Mouse (Mus musculus) neutrophil, adult 5-6 weeks (primary cell): ENCODE results near the gene Zfp92. TPM values are rescaled to one million over a fixed set of nuclear protein-coding genes. Genes with fewer than 3 reads are reported as not detected.

Source experiments
- ATAC-seq: fragments of 151-379, 151-347 bp; 2 replicates; pipeline ENCODE4 v1.8.0; 2017; ENCODE audit warnings: mild to moderate bottlenecking, moderate TSS enrichment; ENCODE audit not compliant: insufficient number of reproducible peaks, poor library complexity, low FRiP score, severe bottlenecking; ENCODE audit errors: extremely low read depth
- total RNA-seq: library from RNA; stranded (forward); fragments of 200-1000 nt; gene quantifications from 2 replicates; pipeline ENCODE4 v1.2.3, GENCODE M21; 2017

Zfp92 gene
- total RNA-seq, 1 experiment from 2014 or later = not detected

- no peak for ATAC-seq
Observed at GRCm38 (mm10) chrX:73468330-73468729, 57.4 kb downstream of the Zfp92 start.

GRCm38 (mm10) chrX:73468752-73469151, 57.9 kb downstream of the Zfp92 start:
- no peak for ATAC-seq

GRCm38 (mm10) chrX:73471764-73472163, 60.9 kb downstream of the Zfp92 start:
- no peak for ATAC-seq

- no peak for ATAC-seq
Observed at GRCm38 (mm10) chrX:73474340-73475165, 63.7 kb downstream of the Zfp92 start.

GRCm38 (mm10) chrX:73475658-73476256, 64.9 kb downstream of the Zfp92 start:
- ATAC-seq = no peak

- no peak for ATAC-seq
Observed at GRCm38 (mm10) chrX:73476621-73477020, 65.7 kb downstream of the Zfp92 start.

- ATAC-seq = no peak
Observed at GRCm38 (mm10) chrX:73477500-73477899, 66.6 kb downstream of the Zfp92 start.

Other genes starting within 250 kb of the Zfp92 start
- gene Spin2d, start 234.1 kb upstream of the Zfp92 start, total RNA-seq = not detected in 2 replicates
- 10.7 and 12.6 TPM in 2 replicates for gene Xlr3b, start 218.9 kb upstream of the Zfp92 start, total RNA-seq
- 58.9 and 71.6 TPM in 2 replicates for gene Xlr4b, start 196.8 kb upstream of the Zfp92 start, total RNA-seq
- gene F8a, start 182.8 kb upstream of the Zfp92 start, total RNA-seq = 5.0 and 5.4 TPM in 2 replicates
- 11.1 and 24.4 TPM in 2 replicates for gene Xlr4c, start 168.0 kb upstream of the Zfp92 start, total RNA-seq
- not detected in 2 replicates for gene Xlr3c, start 145.7 kb upstream of the Zfp92 start, total RNA-seq
- not detected in 2 replicates for gene Xlr5a, start 118.1 kb upstream of the Zfp92 start, total RNA-seq
- not detected in 2 replicates for gene Xlr5c, start 118.1 kb upstream of the Zfp92 start, total RNA-seq
- not detected in 2 replicates for gene Gm45015, start 74.3 kb upstream of the Zfp92 start, total RNA-seq
- 12.5 and 17.9 TPM in 2 replicates for gene Zfp275, start 68.5 kb upstream of the Zfp92 start, total RNA-seq
- not detected in 2 replicates for gene Gm18336, start 12.4 kb upstream of the Zfp92 start, total RNA-seq
- gene Trex2, start 24.2 kb downstream of the Zfp92 start, total RNA-seq = not detected in 2 replicates
- gene Haus7, start 47.9 kb downstream of the Zfp92 start, total RNA-seq = 17.5 and 19.8 TPM in 2 replicates
- gene Bgn, start 72.5 kb downstream of the Zfp92 start, total RNA-seq = not detected in 2 replicates
- not detected in 2 replicates for gene Atp2b3, start 92.0 kb downstream of the Zfp92 start, total RNA-seq
- not detected in 2 replicates for gene Dusp9, start 228.3 kb downstream of the Zfp92 start, total RNA-seq
- gene Pnck, start 249.0 kb downstream of the Zfp92 start, total RNA-seq = not detected in 2 replicates